Mouse (Mus musculus): Measurements from ENCODE around the gene Cwc22.
"Not testable (repeated sequence)": the region's sequence is repeated elsewhere in the genome, so short reads cannot be mapped to it uniquely, and the experiment has no call there.

Gene Cwc22

GRCm38 (mm10) chr2:77897558-77897899 lies 48.6 kb downstream of the Cwc22 start:
- no peak for DNase-seq (ENCODE audit: low read depth)

- no peak for DNase-seq (ENCODE audit: low read depth)
These were observed 49.2 kb downstream of the Cwc22 start for GRCm38 (mm10) chr2:77896843-77897557.

GRCm38 (mm10) chr2:77895906-77896570 lies 50.1 kb downstream of the Cwc22 start:
- not testable (repeated sequence) for DNase-seq (ENCODE audit: low read depth)

- DNase-seq (ENCODE audit: low read depth): no peak
These were observed 51.3 kb downstream of the Cwc22 start for GRCm38 (mm10) chr2:77894896-77895295.

GRCm38 (mm10) chr2:77893505-77893904 lies 52.7 kb downstream of the Cwc22 start:
- DNase-seq (ENCODE audit: low read depth): no peak

GRCm38 (mm10) chr2:77892573-77892972 lies 53.6 kb downstream of the Cwc22 start:
- DNase-seq (ENCODE audit: low read depth): no peak

- DNase-seq (ENCODE audit: low read depth): no peak
These were observed 55.2 kb downstream of the Cwc22 start for GRCm38 (mm10) chr2:77890836-77891438.

GRCm38 (mm10) chr2:77889949-77890348 lies 56.2 kb downstream of the Cwc22 start:
- DNase-seq (ENCODE audit: low read depth): no peak

- no peak for DNase-seq (ENCODE audit: low read depth)
These were observed 56.8 kb downstream of the Cwc22 start for GRCm38 (mm10) chr2:77889401-77889800.

GRCm38 (mm10) chr2:77888826-77889225 lies 57.3 kb downstream of the Cwc22 start:
- no peak for DNase-seq (ENCODE audit: low read depth)

- DNase-seq (ENCODE audit: low read depth): no peak
These were observed 58.1 kb downstream of the Cwc22 start for GRCm38 (mm10) chr2:77888056-77888455.

GRCm38 (mm10) chr2:77887166-77887565 lies 59.0 kb downstream of the Cwc22 start:
- no peak for DNase-seq (ENCODE audit: low read depth)

GRCm38 (mm10) chr2:77885491-77886130 lies 60.6 kb downstream of the Cwc22 start:
- no peak for DNase-seq (ENCODE audit: low read depth)

GRCm38 (mm10) chr2:77885036-77885435 lies 61.1 kb downstream of the Cwc22 start:
- no peak for DNase-seq (ENCODE audit: low read depth)

GRCm38 (mm10) chr2:77884491-77884890 lies 61.7 kb downstream of the Cwc22 start:
- DNase-seq (ENCODE audit: low read depth): no peak

GRCm38 (mm10) chr2:77882961-77883360 lies 63.2 kb downstream of the Cwc22 start:
- DNase-seq (ENCODE audit: low read depth): no peak

GRCm38 (mm10) chr2:77881301-77882199 lies 64.6 kb downstream of the Cwc22 start:
- DNase-seq (ENCODE audit: low read depth): no peak

GRCm38 (mm10) chr2:77880351-77880750 lies 65.8 kb downstream of the Cwc22 start:
- no peak for DNase-seq (ENCODE audit: low read depth)

- DNase-seq (ENCODE audit: low read depth): no peak
These were observed 66.4 kb downstream of the Cwc22 start for GRCm38 (mm10) chr2:77879736-77880135.

GRCm38 (mm10) chr2:77877156-77877855 lies 68.9 kb downstream of the Cwc22 start:
- DNase-seq (ENCODE audit: low read depth): no peak

- DNase-seq (ENCODE audit: low read depth): no peak
These were observed 69.8 kb downstream of the Cwc22 start for GRCm38 (mm10) chr2:77876331-77876730.

Data from naive thymus-derived CD4-positive, alpha-beta T cell, adult 2 months (primary cell).